8 mouse cellular contexts compared by ENCODE assay signal in genomic region chr12:91625013-91625412, GRCm38 (mm10). TPM values are rescaled to one million over a fixed set of nuclear protein-coding genes. Genes with fewer than 3 reads are reported as not detected.
A peak's percentile ranks its signal among the peaks of the same experiment; 100 is the strongest.
DNase-seq lines count a peak whose midpoint lies in the region; ATAC-seq and TF ChIP-seq lines count a peak whose summit lies in the region.

No protein-coding gene starts in this region.

- H3K36me3 ChIP-seq in forebrain, postnatal 0 days (ENCODE audit: insufficient read depth): no peaks in the 10 kb centered on the region
- no peaks in the 10 kb centered on the region for H3K36me3 ChIP-seq in forebrain, embryonic 10.5 days (replicated peaks)

- ATAC-seq in forebrain, postnatal 0 days: no peak
- ATAC-seq in common myeloid progenitor, adult 5-6 weeks (replicated peaks; ENCODE audit: low read depth, poor library complexity, severe bottlenecking): peak; percentile 79
- ATAC-seq in megakaryocyte-erythroid progenitor cell, adult 5-6 weeks (replicated peaks; ENCODE audit: low FRiP score, low TSS enrichment, poor library complexity, severe bottlenecking): 0 out of 2 replicates have a peak, but pooled peaks have one; percentile 55

- no peak overlapping the region for H3K27ac ChIP-seq in forebrain, postnatal 0 days (ENCODE audit: low read depth, low read length)
- no peak overlapping the region for H3K27ac ChIP-seq in forebrain, embryonic 10.5 days

- no peaks in the 10 kb centered on the region for H3K27me3 ChIP-seq in forebrain, postnatal 0 days (ENCODE audit: insufficient read depth, low read length)
- no peaks in the 10 kb centered on the region for H3K27me3 ChIP-seq in forebrain, embryonic 10.5 days (ENCODE audit: poor library complexity, severe bottlenecking)

- H3K4me2 ChIP-seq in forebrain, postnatal 0 days (ENCODE audit: low read depth): no peak overlapping the region

- H3K4me1 ChIP-seq in forebrain, postnatal 0 days (ENCODE audit: insufficient read depth): no peaks in the 10 kb centered on the region
- H3K4me1 ChIP-seq in forebrain, embryonic 10.5 days: no peaks in the 10 kb centered on the region

- no peaks in the 10 kb centered on the region for H3K9me3 ChIP-seq in forebrain, postnatal 0 days (ENCODE audit: low read length)
- H3K9me3 ChIP-seq in forebrain, embryonic 10.5 days: peaks cover 4% of the 10 kb centered on the region; the same call in 1 of the 2 replicates

- WGBS in forebrain, postnatal 0 days: 89% methylated on average over 1 of the region's 1 CpGs
- 76% methylated on average over 1 of the region's 1 CpGs for WGBS in forebrain, embryonic 10.5 days

- DNase-seq in forebrain, postnatal 0 days: no peak
- no peak for DNase-seq in forebrain, embryonic 10.5 days (ENCODE audit: extremely low spot score, low spot score)
- DNase-seq in ovary, postnatal 14 days (ENCODE audit: low spot score): peak; percentile 22
- no peak for DNase-seq in ovary, postnatal 36 days (ENCODE audit: low spot score)
- DNase-seq in testis, postnatal 14 days (ENCODE audit: low spot score): no peak
- DNase-seq in gastrocnemius, postnatal 10 days: no peak

- H3K9ac ChIP-seq in forebrain, postnatal 0 days: no peak overlapping the region

- peak; percentile 44 for TF ChIP-seq CTCF in forebrain, postnatal 0 days (IDR thresholded peaks at IDR 0.05; ENCODE audit: low read depth)

- H3K4me3 ChIP-seq in forebrain, postnatal 0 days (ENCODE audit: low read depth, low read length): no peak overlapping the region
- H3K4me3 ChIP-seq in forebrain, embryonic 10.5 days: no peak overlapping the region

RNA-seq across cellular contexts. Expression of gene Gtf2a1, which starts 34.7 kb away (rescaled TPM):
- total RNA-seq in forebrain, postnatal 0 days (2014; rRNA removed): 23.2 and 33.6 TPM in 2 replicates
- 25.2 and 37.3 TPM in 2 replicates for polyA plus RNA-seq in forebrain, postnatal 0 days (2015; fragmentation: Nextera tagmentation; extraction: Ambion mirVana)
- 67.1 and 68.5 TPM in 2 replicates for polyA plus RNA-seq in forebrain, embryonic 10.5 days (2016; fragmentation: Nextera tagmentation; extraction: Ambion mirVana)
- 35.4 and 44.0 TPM in 2 replicates for total RNA-seq in common myeloid progenitor, adult 5-6 weeks (2017)
- total RNA-seq in megakaryocyte-erythroid progenitor cell, adult 5-6 weeks (2014; fragmentation: Nextera tagmentation): 25.7 and 31.3 TPM in 2 replicates
- total RNA-seq in megakaryocyte-erythroid progenitor cell, adult 5-6 weeks (2017): 33.8 and 36.1 TPM in 2 replicates
- 10 to 100 TPM; 23.5 to 26.4 TPM for total RNA-seq in gastrocnemius, postnatal 10 days (2021)
